Mouse (Mus musculus) gonadal fat pad, adult 2 months (tissue): ENCODE data around the gene Tcf7. TPM values are rescaled to one million over a fixed set of nuclear protein-coding genes. Genes with fewer than 3 reads are reported as not detected.

ENCODE experiments used
- DNase-seq: peaks from one replicate; pipeline ENCODE4 v3.0.0-alpha.2; 2012; ENCODE audit warnings: low read depth
- polyA plus RNA-seq: library from polyadenylated mRNA; depleted of rRNA; stranded (reverse); fragments of >200 nt; gene quantifications from 2 replicates; pipeline ENCODE4 v1.2.3, GENCODE M21; 2012

Gene Tcf7
- polyA plus RNA-seq, 1 experiment = 66.3 TPM

DNA sequence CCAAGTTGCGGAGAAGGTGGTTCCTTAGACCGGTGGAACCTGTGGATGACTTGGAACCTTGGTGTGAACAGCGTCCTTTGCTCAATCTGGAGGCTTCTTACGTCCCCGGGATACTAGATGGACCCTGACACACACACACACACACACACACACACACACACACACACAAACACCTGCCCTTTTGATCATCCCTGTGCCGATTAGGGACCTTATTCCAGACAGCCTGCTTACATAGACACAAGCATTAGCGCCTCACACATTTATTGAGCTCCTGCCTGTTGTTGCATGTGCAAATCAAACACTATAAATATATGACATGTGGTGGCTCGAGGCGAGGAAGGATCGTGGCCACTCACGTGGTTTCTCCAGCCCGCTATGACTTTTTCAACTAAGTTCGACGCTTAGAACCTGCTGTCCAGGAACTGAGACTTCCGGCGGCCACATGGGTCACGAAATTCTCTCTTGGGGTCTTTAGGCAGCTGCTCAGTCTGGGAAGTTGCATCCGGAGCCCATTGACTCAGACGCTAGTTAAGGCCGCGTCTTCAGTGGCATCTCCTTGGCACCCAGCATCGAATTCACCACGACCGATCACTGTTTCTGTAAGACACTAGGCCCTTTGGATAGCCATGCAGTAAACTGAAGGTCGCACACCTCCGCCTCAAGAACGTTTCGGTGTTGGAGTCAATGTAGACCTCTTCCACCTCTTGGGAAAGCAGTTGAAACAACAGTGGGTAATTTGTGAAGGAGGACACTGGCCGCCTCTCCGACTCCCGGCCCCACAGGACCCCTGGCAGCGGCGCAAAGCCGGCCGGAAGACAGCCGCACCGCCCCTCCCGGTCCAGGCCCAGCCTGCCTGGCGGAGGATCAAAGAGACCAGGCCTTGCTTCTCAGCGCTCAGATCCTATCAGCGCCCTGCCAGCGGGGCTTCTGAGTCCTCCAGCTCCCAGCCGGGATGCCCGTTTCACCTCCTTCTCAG is 1.1 kb upstream of the Tcf7 start:
- DNase-seq = peak; percentile 22

DNA sequence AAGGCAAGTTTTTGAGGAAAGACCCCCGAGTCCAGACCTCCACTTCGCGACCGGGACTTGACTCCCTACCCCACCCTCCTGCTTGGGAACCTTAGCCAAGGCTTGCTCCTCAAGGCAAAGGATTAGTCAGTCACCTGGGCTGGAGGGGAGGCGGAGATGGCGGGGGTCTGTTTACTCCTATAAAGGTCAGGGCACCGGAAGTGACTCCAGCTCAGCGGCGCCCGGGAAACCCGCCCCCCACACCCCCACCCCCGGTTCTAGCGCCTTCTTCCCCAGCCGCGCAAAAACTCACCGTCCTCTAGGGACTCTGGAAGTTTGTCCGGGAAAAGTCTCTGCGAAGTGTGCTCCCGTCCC is 417 bp downstream of the Tcf7 start:
- DNase-seq = no peak

- no peak for DNase-seq
Measured at GRCm38 (mm10) chr11:52281568-52282328, 1.1 kb downstream of the Tcf7 start.

- DNase-seq = no peak
Measured at GRCm38 (mm10) chr11:52280566-52281455, 2.0 kb downstream of the Tcf7 start.

GRCm38 (mm10) chr11:52279611-52280145 is 3.1 kb downstream of the Tcf7 start:
- DNase-seq = no peak

GRCm38 (mm10) chr11:52278991-52279390 is 3.8 kb downstream of the Tcf7 start:
- no peak for DNase-seq

DNA sequence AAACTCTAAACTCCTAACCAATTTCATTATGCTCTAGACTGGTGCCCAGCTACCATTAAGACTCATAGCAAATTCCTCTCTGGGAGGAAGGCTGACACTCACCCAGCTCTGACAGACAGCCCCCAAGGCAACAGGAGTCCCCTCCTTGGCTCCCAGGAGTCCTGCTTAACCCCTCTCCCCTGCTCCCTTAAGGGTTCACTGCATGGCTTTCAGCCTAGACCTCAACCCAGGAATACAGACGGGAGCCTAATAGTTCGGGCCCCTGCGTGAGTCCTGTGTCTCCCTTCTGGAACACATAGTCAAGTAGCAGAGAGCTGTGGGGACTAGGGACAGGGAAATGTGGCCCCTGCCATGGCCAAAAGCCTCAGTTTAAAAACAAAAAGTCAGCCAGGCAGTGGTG is 4.7 kb downstream of the Tcf7 start:
- DNase-seq = no peak

GRCm38 (mm10) chr11:52277433-52278150 is 5.2 kb downstream of the Tcf7 start:
- no peak for DNase-seq

DNA sequence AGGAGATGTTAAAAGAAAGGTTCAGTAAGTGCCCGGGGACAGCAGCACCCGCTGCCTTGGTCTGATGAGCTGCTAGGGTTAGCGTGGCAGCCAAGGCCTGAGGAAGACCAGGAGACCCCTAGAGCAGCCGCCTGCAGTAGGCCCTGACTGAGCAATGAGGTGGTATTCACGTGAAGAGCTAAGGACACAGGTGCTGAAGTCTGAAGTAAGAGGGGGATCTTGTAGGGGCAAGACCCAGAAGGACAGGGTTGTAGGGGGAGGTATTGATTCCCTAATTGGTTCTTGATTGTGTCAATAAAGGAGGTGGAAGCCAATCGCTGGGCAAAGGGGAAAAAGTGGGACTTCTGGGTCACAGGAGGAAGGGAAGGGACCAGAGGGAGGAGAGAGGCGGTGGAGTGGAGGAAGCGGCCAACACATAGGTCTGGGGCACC is 5.8 kb downstream of the Tcf7 start:
- DNase-seq = no peak

- no peak for DNase-seq
Measured at GRCm38 (mm10) chr11:52275774-52276555, 6.8 kb downstream of the Tcf7 start.

- DNase-seq = no peak
Measured at GRCm38 (mm10) chr11:52275366-52275765, 7.4 kb downstream of the Tcf7 start.

GRCm38 (mm10) chr11:52274456-52275112 is 8.2 kb downstream of the Tcf7 start:
- no peak for DNase-seq

- no peak for DNase-seq
Measured at GRCm38 (mm10) chr11:52273942-52274330, 8.9 kb downstream of the Tcf7 start.

DNA sequence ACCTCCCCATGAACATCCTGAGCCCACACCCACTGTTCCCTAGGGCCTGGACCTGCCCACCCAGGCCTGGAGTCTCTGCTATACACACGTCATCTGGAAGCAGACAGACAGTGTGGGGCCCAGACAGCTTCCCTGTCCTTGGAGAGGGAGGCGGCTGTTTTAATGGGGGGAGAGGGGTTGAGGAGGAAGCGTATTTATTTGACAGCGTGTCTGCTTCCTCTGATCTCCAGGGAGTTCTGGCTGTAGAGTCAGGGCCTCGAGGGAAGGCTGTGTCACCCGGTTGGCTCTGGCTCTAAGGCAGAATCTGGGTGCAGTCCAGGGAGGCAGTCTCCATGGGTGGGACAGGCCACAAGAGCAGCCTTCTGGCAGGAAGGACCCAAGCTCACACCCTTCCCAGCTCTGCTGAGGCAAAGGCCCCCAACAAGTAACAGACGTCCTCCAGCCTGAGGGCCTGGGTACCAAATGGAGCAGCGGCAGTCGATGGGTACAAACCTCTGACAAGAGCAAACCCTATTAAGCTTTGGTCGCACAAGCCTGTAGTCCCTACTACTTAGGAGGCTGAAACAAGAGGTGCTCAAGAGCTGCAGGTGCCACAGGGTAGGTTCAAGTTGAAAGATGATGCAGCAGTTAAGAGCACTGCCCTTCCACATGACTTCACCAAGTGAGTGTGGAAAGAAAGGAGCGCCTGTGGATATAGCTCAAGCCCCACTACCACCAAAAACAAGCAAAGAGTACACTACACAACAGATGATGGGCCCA is 9.5 kb downstream of the Tcf7 start:
- DNase-seq = no peak

GRCm38 (mm10) chr11:52272619-52273018 is 10.2 kb downstream of the Tcf7 start:
- no peak for DNase-seq

DNA sequence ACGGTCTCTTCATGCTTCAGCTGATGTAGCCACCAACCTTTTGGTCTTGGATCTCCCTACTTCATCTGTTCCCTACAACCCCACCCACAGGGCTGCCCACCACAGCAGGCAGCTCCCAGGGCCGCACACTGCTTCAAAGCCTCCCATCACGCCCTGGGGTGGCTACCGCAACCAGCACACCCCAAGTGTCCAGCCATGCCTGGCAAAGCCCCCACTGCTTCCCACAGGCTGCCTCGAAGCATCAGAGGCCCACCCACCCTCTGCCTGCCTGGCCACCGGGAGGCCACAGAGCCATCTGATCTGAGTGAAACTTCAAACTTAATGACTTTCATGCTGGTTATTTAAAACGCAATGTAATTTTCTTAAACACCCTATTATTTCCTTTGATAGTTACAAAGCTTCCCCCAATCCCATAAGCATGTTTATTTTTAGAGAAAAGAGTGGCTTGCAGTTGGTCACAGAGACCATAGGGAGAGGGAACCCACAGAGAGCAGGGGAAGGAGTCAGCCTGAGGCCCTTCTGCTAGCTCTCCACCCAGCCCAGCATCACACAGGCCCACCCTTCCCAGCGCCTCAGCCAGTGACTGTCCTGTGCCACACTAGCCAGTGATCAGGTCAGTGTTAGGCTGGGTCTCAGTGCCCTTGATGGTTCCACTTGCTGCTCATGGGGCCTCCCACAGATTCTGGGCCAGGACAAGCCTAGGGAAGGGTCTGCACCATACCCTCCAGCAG is 10.9 kb downstream of the Tcf7 start:
- no peak for DNase-seq

GRCm38 (mm10) chr11:52269841-52270240 is 13.0 kb downstream of the Tcf7 start:
- no peak for DNase-seq
